Mouse (Mus musculus): ENCODE data around the gene Pxdn.

- no peak for TF ChIP-seq CTCF (IDR thresholded peaks at IDR 0.05; ENCODE audit: low read depth, low read length)
- TF ChIP-seq POLR2A (IDR thresholded peaks at IDR 0.05; ENCODE audit: borderline replicate concordance, low read depth, low read length): no peak
Measured at GRCm38 (mm10) chr12:29920298-29920697, 17.1 kb upstream of the Pxdn start.
